Mouse (Mus musculus): ENCODE data around the gene Cox10. TPM values are rescaled to one million over a fixed set of nuclear protein-coding genes. Genes with fewer than 3 reads are reported as not detected.
A peak's percentile ranks its signal among the peaks of the same experiment; 100 is the strongest.
"Not testable (repeated sequence)": the region's sequence is repeated elsewhere in the genome, so short reads cannot be mapped to it uniquely, and the experiment has no call there.

Gene Cox10
- 33.2 and 41.6 TPM in 2 replicates for total RNA-seq (2021)
- long read RNA-seq, experiment 1, transcript Cox10-201 (7 exons, 2,915 nt): major isoform, 44 of 50 reads
- long read RNA-seq, experiment 1, partial matches to known transcripts: 0 of 50 reads
- long read RNA-seq, experiment 1, other reads (novel, unspliced or antisense): 6 of 50 reads
- long read RNA-seq, experiment 2, transcript Cox10-201 (7 exons, 2,915 nt): major isoform, 43 of 49 reads
- long read RNA-seq, experiment 2, partial matches to known transcripts: 0 of 49 reads
- long read RNA-seq, experiment 2, other reads (novel, unspliced or antisense): 6 of 49 reads

DNA sequence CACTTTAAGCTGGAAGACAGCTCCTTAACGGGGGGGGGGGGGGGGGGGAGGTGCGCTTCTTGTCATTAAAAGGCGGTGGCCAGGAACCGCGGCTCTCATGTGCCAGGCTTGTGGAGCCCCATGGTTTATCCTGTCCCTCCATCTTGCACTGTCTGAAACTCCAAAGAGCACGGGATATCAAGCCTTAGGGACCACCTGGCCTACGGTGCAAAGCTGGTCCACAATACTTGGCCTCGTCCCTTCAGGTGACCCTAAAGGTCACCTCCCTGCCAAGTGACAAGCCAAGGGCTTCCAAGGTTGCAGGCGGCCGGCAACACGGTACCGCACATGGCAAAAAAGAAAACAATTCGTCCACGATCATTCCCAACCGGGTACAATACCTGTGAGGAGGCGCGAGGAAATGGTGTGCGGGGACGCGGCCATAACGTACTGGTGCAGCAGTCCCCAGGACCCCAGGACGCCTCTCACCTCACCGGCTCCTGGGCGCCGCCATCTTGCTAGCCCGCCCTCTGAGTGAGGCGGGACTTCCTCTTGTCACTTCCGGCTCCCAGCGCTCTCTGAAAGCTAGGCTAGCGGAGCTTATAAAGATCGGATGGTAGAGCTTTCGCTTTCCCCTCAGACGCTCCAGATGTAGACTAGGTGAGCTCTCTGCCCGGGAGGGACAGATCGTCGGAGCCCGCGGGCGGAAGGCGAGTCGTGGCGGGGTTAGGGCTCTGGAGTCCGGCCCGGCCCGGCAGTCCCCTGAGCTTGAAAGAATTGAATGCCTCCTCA lies at the start of gene Cox10:
Gene Cox10 (minus strand): TSS at position 513 of the 771 bp plus-strand sequence.
- peak; percentile 93 for DNase-seq

DNA sequence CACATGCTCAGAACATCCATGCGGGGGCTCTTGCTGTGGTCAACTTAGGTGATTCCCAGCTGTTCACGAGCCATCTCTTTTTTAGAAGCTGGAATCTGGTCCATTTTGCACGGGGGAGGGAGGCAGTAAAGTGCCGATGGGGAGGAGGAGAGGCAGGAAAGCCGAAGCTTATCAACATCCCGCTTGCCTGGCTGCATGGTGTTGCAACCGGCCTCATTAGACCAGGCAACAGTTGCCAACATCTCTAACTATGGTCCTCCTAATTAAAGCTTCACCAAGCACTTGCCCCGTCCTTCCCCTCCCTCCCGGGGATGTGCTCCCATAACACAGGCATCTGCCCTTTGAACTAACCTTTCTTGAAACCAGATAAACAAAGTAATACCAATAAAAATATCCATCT lies 48.7 kb upstream of the Cox10 start:
- no peak for DNase-seq

DNA sequence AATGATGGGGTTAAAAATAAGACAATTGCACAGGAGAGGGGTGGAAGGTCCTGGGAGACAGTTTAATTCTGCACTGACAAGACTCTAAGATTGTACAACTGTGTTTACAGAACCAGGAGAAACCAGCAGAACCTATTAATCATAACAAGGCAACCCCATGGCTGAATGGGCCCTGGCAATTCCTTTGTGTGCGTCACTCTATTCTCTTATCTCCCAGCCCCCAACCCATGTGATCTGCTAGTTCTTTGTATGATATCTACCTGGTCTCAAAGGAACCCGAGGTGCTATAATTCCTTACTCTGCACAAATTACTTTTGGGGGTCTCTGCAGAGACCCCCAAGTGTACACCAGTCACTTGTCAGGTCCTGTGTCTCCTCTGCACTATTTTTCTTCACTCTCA lies 46.2 kb upstream of the Cox10 start:
- peak; percentile 45 for DNase-seq

DNA sequence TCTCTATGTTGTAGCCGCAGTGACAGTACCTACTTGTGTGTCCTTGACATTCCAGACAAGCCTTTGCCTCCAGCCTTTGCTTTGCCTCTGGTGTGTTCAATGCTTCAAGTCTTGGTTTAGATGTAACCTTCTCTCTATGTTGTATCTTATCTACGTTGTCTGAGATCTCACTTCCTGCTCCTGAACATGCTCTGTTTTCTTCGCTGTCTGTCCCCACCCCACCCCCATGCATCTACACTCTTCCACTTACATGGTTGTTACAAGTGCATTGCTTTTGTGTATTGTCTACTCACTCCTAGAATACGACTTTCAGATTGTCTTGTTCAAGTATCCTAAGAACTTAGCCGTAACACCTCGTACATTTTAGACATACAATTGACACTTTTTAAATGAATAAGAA lies 43.9 kb upstream of the Cox10 start:
- DNase-seq: not testable (repeated sequence)

DNA sequence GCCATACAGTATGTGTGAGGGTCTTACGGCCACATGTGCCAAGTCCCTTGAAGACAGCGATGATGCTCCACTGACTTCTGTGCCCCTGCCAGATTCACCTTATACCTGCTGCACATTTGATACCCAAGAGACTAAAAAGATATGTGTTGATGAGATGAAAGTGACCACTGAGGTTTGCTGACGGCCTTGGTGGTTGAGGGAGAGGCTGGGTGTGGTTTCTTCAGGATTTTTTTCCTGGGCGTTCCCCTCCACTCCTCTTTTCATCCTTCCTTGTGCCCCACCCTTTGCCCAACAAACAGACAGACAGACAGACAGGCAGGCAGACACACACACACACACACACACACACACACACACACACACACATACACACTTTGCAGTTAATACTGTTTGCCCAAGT lies 37.4 kb upstream of the Cox10 start:
- no peak for DNase-seq

DNA sequence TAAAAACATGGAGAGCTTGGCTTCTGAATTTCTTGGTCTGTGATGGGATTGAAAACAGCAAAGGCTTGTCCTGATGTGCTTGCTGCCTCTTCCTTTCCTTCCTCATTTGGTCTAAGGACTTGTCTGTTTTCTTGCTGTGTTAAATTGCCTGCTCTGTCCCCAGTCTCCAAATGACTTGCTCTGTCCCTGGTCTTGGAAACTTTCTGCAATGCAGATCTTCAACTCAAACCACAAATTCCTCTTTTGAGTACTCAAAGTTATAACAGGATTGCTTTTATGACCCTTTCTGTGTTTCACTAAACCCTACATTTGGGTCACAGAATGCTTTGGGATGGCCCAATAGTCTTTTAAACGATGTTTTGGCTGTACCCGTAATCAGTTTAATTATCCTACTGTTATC lies 36.6 kb upstream of the Cox10 start:
- no peak for DNase-seq

DNA sequence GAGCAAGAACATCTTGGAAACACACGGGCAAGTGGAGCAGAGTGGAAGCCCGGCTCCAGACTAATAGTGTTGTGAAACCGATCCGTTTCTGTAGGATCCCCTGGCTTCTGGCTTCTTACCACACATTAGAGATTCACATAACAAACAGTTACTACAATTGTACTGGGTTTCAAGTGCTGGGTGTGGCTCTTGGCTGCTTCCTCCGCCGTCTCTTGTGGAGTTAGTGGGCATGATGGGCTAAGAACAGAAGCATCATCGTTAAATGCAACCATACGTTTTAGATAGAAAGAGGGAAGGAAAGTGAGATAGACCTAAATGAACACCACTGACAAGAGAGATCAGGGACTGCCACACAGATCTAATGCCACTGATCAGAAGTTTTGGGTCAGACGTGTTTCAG lies 35.8 kb upstream of the Cox10 start:
- DNase-seq: no peak

DNA sequence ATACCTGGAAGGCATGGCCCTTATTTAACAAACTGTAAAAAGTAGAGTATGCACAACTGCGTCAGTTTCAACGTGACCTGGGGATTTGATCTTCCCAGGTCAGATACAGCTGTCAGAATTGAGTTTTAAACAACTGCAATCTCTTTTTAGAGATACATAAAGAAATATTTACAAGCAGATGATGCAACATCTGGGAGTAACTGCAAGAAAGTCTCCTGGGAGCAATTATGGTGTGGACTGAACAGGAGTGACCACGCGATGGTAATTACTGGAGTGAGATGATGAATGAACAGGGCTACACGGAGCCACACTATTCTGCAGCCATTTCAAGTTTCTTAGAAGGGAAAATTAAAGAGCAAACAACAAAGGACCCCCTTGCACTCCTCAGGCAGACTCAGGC lies 20.8 kb upstream of the Cox10 start:
- no peak for DNase-seq

DNA sequence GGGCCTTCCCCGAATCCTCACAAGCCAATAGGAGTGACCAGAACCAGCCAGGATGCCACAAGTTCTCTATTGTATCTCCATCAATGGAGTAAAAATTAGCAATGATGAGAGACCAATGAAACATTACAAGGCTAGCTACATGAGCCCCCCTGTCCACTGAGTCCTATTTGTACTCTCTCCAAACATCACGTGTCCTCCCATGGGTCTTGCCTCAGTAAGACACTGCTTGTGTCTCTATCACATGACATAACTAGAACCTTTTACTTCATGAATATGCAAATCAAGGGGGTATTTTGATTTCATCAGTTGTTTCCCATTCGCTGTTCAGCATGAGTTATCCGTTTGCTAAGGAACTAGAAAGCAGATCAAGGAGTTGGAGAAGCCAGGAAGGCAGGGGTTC lies 13.8 kb upstream of the Cox10 start:
- no peak for DNase-seq

DNA sequence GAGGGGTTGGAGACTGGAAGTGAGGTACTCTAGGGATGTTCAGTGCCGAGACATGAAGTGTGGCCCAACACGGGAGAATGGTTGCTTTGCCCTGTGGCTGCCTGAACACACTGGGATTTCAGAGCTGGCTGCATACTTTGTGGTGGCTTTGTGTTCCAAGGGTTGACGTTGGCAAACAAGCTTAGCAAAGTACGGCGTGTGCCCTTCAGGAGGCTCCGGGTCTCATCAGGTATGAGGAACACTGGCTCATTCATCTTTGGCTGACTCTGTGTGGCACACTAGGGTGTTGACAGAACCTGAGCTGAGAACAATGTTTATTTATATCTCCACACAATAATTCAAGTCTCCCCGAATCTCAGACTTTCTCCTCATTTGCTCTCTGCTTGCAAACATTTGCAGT lies 11.9 kb upstream of the Cox10 start:
- DNase-seq: no peak

DNA sequence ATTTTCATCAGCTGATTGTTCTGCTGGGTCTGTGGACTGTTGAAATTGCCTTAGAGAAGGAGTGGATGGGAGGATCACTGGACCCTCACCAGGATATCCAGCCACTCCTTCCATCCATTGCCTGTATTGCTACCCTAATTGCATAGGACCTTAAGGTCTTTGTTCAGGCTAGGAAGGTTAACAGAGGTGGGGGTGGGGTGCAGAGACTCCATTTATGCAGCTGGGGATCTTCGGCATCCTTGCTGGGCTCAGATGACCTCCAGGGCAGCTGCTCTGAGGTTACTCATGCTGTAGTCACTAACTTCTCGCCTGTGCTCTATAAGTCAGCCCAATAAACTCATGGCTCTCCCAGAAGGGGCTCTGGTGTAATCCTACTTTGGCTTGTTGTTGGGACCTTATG lies 10.4 kb upstream of the Cox10 start:
- DNase-seq: no peak

DNA sequence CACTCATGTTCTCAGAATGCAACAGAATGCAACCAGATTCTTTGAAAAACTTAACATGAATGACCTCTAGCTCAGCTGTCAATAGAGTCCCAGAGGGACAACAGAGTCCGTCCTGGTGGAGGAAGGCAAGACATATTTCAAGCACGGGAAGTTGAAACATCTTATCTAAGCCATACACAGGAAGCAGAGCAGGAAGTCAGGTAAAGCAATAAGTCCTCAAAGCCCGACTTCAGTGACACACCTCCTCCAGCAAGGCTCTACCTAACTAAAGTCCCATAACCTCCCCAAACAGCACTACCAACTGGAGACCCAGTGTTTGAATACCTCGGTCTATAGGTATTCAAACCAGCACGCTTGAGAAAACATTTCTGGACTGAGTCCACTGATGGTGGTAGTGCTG lies 6.6 kb upstream of the Cox10 start:
- DNase-seq: no peak

DNA sequence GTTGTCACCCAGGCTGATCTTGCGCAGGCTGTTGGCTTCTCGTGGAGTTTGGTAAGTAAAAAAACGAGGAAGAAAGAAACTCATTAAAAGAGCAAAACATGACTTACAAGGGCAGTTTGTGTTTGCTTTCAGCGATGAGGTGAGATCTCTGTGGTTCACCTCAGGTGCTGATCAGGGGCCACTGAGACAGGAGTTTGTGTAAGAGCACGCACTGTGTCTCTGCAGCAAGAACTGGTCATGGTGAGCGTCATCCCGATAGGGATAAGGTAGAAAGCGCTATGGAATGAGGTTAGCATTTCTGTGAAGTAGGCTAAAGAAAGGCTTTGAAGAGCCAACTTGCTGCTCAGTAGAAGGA lies 436 bp upstream of the Cox10 start:
- no peak for DNase-seq

DNA sequence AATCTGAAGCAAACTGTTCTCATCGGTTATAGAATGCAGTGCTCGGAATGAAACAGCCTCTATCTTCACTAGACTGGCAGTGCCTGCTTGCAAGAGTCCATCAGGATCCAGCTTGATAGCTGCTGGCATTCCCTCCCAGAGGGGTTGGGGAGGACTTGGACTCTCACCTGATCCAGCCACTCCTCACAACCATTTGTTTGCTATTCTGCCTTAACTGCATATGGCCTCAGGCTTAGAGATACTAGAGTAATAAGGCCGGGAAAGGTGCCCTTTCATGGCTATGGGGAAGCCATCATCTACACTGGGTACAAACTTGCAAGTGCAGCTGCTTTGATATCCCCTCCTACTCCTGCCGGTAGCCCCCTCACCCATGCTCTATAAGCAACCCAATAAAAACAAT lies 3.1 kb downstream of the Cox10 start:
- DNase-seq: no peak

DNA sequence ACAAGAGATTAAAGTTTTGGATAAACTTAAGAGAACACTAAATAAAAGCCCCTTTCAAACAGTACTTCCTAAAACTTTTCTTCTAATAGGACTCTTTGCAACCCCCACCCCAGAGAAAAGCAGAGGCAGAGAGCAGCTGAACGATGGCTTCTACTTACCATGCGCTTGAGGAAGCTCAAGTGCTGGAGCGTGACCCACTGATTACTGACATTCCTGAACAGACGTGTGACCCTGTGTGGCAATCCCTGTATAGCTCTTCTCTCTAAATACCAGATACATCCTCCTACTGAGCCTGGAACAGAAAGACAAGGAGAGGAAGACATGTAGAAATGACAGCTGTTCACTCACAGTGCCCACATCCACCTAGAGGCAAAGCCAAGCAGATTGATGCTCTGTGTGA lies 5.9 kb downstream of the Cox10 start:
- DNase-seq: no peak

DNA sequence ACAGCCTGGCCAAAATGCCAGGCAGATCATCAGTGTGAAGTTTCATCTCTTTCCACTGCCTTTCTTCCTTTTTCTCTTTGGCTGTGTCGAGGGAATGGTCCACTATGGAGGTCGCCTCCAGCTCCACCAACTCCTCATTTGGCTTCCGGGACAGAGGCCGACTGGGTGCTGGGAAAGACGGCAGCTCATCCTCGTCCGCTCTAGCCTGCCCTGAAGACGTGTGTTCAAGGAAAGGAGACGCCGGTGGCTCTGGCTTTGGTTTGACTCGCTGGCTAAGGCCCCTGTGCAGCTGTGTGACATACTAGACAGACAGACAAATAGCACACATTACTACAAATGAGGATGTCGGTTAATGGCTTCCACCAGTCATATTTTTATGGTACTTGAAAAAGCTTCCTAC lies 7.7 kb downstream of the Cox10 start:
- DNase-seq: no peak

DNA sequence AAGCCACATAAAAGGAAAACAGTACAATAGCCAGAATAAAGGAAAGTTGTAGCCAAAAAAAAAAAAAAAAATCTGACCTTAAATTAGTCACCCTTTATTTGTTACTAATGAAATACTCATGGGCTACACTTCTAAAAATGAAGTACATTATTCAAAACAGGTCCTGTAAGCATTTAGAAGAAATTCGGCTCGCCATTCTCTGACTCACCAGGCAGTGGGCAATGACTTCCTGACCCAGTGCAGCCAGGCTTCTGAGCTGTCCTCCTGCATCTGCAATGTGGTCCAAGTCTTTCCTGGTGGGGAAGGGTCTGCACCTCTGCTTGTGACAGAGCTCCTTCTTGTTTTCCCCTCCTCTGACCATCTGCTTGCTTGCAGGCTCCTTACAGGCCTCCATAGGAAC lies 13.3 kb downstream of the Cox10 start:
- no peak for DNase-seq

DNA sequence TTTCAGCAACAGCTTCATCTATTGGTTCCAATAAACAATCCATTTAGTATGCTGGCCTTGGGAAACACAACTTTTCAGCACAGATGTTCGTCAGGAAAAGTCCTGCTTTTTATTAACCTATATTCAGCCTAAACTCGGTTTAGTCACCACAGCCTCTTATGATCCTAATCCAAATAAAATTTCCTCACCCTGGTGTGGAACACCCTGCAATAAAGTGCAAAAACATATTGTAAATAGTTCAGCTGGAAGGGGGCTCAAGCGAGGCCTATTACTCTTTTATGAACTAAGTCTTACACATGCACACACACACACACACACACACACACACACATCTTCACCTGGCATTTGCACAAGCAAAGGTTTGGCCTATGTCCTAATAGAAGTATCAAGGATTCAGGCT lies 16.1 kb downstream of the Cox10 start:
- no peak for DNase-seq

DNA sequence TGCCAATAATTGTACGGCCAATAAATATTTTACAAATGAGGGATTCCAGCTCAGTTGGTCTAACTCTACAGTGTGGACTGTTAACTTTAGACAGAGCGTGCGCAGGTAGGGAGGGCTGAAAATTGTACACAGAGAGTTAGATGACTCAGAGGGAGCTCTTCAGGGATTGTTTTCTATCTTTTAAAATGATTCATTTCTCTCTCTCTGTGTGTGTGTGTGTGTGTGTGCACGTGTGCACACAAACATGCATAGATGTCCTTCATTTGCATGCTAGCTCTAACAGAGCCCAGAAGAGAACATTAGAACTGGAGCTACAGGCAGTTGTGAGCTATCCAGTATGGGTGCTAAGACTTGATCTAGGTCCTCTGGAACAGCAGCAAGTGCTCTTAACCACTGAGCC lies 17.0 kb downstream of the Cox10 start:
- DNase-seq: no peak

DNA sequence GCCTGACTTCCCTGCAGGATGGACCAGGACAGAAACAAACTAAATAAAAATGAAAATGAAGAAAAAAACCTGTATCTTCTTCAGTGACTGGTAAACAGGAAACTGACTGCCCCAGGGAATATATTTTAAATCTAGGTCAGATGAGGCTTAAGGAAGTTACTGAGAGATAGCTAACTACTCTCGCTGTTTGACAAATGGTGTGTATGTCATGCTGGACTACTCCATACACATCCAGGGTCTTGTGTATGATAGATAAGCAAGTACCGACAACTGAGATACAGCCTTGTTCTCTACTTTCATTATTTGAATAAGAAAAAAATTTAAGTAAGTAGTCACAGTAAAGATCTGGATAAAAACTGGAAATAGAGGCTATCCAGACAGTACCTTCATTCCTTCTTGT lies 20.0 kb downstream of the Cox10 start:
- no peak for DNase-seq

DNA sequence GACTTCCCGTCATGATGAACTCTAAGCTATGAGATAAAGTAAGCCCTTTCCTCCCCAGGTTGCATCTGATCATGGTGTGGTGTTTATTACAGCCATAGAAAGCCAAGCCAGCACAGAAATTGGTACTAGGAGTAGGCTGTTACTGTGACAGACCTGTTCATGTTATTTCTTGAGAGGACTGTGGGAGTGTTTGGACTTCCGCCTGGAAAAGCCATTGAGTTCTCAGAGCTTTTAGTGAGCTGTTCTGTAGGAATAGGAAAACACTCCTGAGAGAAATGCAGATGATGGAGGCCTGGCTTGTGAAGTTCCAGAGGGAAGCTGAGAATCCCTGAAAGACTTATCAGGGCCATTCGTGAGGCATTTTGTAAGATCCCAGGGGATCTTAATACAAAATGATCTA lies 20.8 kb downstream of the Cox10 start:
- no peak for DNase-seq

DNA sequence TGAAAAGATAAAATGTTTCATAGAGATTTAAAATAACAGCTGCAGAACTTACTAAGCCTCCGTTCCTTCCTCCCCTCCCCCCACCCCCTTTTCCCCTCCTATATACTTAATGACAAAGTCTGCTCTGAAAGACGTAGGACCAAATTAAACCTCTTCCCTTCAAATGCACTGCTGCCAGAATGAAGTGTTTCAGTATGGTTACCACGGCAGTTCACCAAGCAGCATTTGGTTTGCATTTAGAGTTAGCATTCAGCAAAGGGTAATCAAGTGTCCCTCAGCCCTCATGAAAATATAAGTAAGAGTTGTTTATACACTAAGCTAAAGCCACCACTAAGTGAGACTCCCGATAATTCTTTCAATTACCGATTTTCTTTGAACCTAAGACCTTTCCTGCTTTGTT lies 25.9 kb downstream of the Cox10 start:
- no peak for DNase-seq

DNA sequence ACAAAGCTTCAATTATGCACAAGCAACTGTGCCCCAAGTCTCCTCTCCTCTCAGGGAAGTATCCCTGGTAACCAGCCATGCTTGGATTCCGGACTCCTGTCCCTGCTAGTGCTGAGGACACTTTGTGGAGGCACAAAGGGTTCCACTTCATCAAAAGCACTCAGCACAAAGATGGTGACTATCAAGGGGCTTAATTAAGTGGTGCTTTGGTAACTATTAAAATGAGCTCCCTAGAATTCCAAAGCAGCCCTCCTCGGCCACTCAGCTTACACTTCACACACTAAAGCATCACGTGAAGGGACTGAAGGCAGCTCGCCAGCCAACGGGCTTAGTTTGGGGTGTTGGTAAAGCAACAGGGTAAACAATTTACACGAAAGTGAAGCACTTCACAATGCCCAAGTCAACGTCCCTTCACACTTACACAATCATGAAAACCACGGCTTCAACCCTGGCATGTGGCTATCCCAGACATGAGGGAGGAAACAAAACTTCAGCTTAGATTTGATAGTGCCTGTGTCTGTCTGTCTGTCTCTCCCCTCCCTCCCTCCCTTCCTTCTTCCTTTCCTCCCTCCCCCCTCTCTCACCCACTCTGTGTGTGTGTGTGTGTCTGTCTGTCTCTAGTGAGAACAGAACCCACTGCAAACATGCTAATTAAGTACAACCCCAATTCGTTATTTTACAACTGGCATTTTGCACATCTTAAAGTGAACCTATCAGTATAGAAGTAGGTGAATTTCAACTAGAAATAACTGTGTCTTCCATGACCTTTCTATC lies 27.9 kb downstream of the Cox10 start:
- DNase-seq: no peak

DNA sequence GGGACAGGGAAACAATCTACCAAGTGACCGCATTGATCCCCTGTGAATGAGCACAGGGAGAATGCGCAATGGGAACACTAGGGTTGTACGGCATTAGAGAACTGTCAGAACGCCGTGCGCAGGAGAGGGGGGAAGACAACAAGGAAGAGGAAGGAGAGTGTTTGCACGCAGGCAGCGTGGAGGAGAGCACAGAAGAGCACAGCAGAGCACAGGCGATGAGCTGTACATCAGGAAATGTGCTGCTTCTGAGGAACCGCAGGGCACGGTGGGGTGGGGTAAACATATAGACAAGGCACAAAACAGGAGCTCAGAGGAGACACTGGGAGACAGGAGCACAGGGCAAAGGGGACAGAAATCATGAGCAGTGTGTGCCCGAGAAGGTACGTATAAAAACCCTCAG lies 31.8 kb downstream of the Cox10 start:
- no peak for DNase-seq

Data from adrenal gland, postnatal 14 days (tissue).